Mouse (Mus musculus) thymus, adult 2 months (tissue): ENCODE measurements around the gene Grb14.

Source experiments
- CTCF ChIP-seq: fragments of 200-500 bp; IDR thresholded peaks from 2 replicates; pipeline ENCODE4 v1.5.1; 2012; ENCODE audit warnings: mild to moderate bottlenecking, control low read depth, low read length, moderate library complexity, borderline replicate concordance; ENCODE audit not compliant: control insufficient read depth, poor library complexity, insufficient read depth; ENCODE audit errors: extremely low read depth
- POLR2A ChIP-seq: fragments of 200-500 bp; IDR thresholded peaks from 2 replicates; pipeline ENCODE4 v1.6.1; 2012; ENCODE audit warnings: mild to moderate bottlenecking, low read length, control low read depth, moderate library complexity; ENCODE audit not compliant: control insufficient read depth, poor library complexity, insufficient read depth; ENCODE audit errors: extremely low read depth

DNA sequence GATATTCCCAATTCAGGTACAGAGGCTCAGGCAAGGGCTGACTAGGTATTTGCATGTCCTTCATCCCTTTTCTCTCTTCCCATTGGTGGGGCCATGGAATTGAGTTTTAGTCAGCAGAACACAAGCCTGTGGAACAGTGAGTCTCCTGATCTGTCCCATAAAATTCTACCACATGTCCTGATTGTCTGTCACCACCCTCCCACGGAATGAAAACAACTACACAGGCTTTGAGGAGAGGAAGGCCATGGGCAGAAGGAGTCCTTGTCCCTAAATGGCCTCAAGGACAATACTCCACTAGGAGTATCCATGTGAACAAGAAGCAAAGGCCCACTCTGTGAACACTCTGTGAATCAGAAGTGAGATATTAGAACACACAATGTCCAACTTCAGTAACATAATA, 69.3 kb downstream of the Grb14 start:
- TF ChIP-seq CTCF = no peak
- no peak for TF ChIP-seq POLR2A
